10 mouse cellular contexts compared by ENCODE assay signal in genomic region chr7:46534767-46535428, GRCm38 (mm10).
DNase-seq lines count a peak whose midpoint lies in the region; ATAC-seq and TF ChIP-seq lines count a peak whose summit lies in the region.
"Had no signal": no experiment of that assay in that cellular context is flagged by ENCODE, and none has a peak within 500 bp of the region (broad histone marks: within the 10 kb centered on the region; RNA-seq: fewer than 3 reads in every experiment).

No protein-coding gene starts in this region.

- H3K9me3 ChIP-seq in forebrain, postnatal 0 days (ENCODE audit: low read length) = no peaks in the 10 kb centered on the region
- H3K9me3 ChIP-seq in midbrain, embryonic 11.5 days (ENCODE audit: control insufficient read depth, low read length) = no peaks in the 10 kb centered on the region
- no peaks in the 10 kb centered on the region for H3K9me3 ChIP-seq in neural tube, embryonic 15.5 days (replicated peaks)
- no peaks in the 10 kb centered on the region for H3K9me3 ChIP-seq in embryonic facial prominence, embryonic 10.5 days
- H3K9me3 ChIP-seq: G1E; limb, embryonic 13.5 days had no signal

- H3K9ac ChIP-seq in forebrain, postnatal 0 days = no peak overlapping the region
- H3K9ac ChIP-seq in midbrain, embryonic 11.5 days (ENCODE audit: low read length) = no peak overlapping the region
- no peak overlapping the region for H3K9ac ChIP-seq in neural tube, embryonic 15.5 days (replicated peaks)
- H3K9ac ChIP-seq: limb, embryonic 13.5 days; liver, postnatal 0 days had no signal

- no peak for DNase-seq in layer of hippocampus, adult 2 months (ENCODE audit: low spot score in 2 of 2)
- no peak for DNase-seq in layer of hippocampus, adult 8-10 months (ENCODE audit: low spot score in 2 of 2)
- DNase-seq in forebrain, postnatal 0 days = no peak
- DNase-seq in midbrain, embryonic 11.5 days (ENCODE audit: low spot score, missing footprints) = peak; percentile 67
- no peak for DNase-seq in embryonic facial prominence, embryonic 10.5 days (ENCODE audit: low spot score)
- no peak for DNase-seq in right cerebral cortex, postnatal 4 days

- H3K4me2 ChIP-seq in forebrain, postnatal 0 days (ENCODE audit: low read depth) = no peak overlapping the region
- no peak overlapping the region for H3K4me2 ChIP-seq in midbrain, embryonic 11.5 days
- H3K4me2 ChIP-seq in neural tube, embryonic 15.5 days = peak overlapping the region; percentile 23; the same call in 1 of the 2 replicates

- TF ChIP-seq CTCF in layer of hippocampus, adult 2 months (conservative IDR thresholded peaks at IDR 0.05) = no peak
- TF ChIP-seq CTCF in forebrain, postnatal 0 days (IDR thresholded peaks at IDR 0.05; ENCODE audit: low read depth) = no peak

- H3K4me3 ChIP-seq in layer of hippocampus, adult 2 months = no peak overlapping the region; the same call in 1 of the 2 replicates
- H3K4me3 ChIP-seq in forebrain, postnatal 0 days (ENCODE audit: low read depth, low read length) = no peak overlapping the region
- H3K4me3 ChIP-seq in midbrain, embryonic 11.5 days (ENCODE audit: low read depth, low read length) = no peak overlapping the region
- H3K4me3 ChIP-seq in neural tube, embryonic 15.5 days (replicated peaks) = no peak overlapping the region
- no peak overlapping the region for H3K4me3 ChIP-seq in embryonic facial prominence, embryonic 10.5 days
- H3K4me3 ChIP-seq: limb, embryonic 13.5 days had no signal

- WGBS in forebrain, postnatal 0 days = 77% methylated on average over 11 of the region's 11 CpGs
- 85% methylated on average over 11 of the region's 11 CpGs for WGBS in midbrain, embryonic 11.5 days
- WGBS in neural tube, embryonic 15.5 days = 81% methylated on average over 11 of the region's 11 CpGs
- WGBS in embryonic facial prominence, embryonic 10.5 days = 85% methylated on average over 11 of the region's 11 CpGs

- no peaks in the 10 kb centered on the region for H3K36me3 ChIP-seq in forebrain, postnatal 0 days (ENCODE audit: insufficient read depth)
- H3K36me3 ChIP-seq in midbrain, embryonic 11.5 days (ENCODE audit: control insufficient read depth, insufficient read depth, low read length) = no peaks in the 10 kb centered on the region
- no peaks in the 10 kb centered on the region for H3K36me3 ChIP-seq in neural tube, embryonic 15.5 days
- no peaks in the 10 kb centered on the region for H3K36me3 ChIP-seq in embryonic facial prominence, embryonic 10.5 days (replicated peaks)
- H3K36me3 ChIP-seq: limb, embryonic 13.5 days had no signal

- peak overlapping the region; percentile 52 for H3K27ac ChIP-seq in layer of hippocampus, adult 2 months
- peak overlapping the region; percentile 36; the same call in 1 of the 2 replicates for H3K27ac ChIP-seq in forebrain, postnatal 0 days (ENCODE audit: low read depth, low read length)
- no peak overlapping the region for H3K27ac ChIP-seq in midbrain, embryonic 11.5 days (ENCODE audit: low read depth, low read length)
- H3K27ac ChIP-seq in neural tube, embryonic 15.5 days (replicated peaks) = peak overlapping the region; percentile 54
- H3K27ac ChIP-seq in embryonic facial prominence, embryonic 10.5 days (replicated peaks) = no peak overlapping the region
- H3K27ac ChIP-seq: limb, embryonic 13.5 days had no signal

- H3K4me1 ChIP-seq in forebrain, postnatal 0 days (ENCODE audit: insufficient read depth) = 0 out of 2 replicates have a peak, but pooled peaks cover 7% of the 10 kb centered on the region
- H3K4me1 ChIP-seq in midbrain, embryonic 11.5 days (ENCODE audit: control insufficient read depth, insufficient read depth, low read length) = peaks cover 4% of the 10 kb centered on the region
- peaks cover 32% of the 10 kb centered on the region for H3K4me1 ChIP-seq in neural tube, embryonic 15.5 days
- peaks cover 18% of the 10 kb centered on the region for H3K4me1 ChIP-seq in embryonic facial prominence, embryonic 10.5 days

- H3K27me3 ChIP-seq in forebrain, postnatal 0 days (ENCODE audit: insufficient read depth, low read length) = no peaks in the 10 kb centered on the region
- no peaks in the 10 kb centered on the region for H3K27me3 ChIP-seq in midbrain, embryonic 11.5 days (ENCODE audit: control insufficient read depth, insufficient read depth, low read length)
- no peaks in the 10 kb centered on the region for H3K27me3 ChIP-seq in neural tube, embryonic 15.5 days (replicated peaks)
- H3K27me3 ChIP-seq in embryonic facial prominence, embryonic 10.5 days (replicated peaks; ENCODE audit: low read depth, poor library complexity, severe bottlenecking) = no peaks in the 10 kb centered on the region
- H3K27me3 ChIP-seq: limb, embryonic 13.5 days had no signal

- ATAC-seq in forebrain, postnatal 0 days = peak; percentile 34
- 0 out of 2 replicates have a peak, but pooled peaks have one; percentile 14 for ATAC-seq in midbrain, embryonic 11.5 days (ENCODE audit: low FRiP score)
- ATAC-seq in neural tube, embryonic 15.5 days (ENCODE audit: low FRiP score) = 0 out of 2 replicates have a peak, but pooled peaks have one; percentile 42
- ATAC-seq: liver, postnatal 0 days had no signal

Comparison
In these comparisons a context has a peak if more than half of its experiments do, and no peak if none do; other contexts are left out.
1. H3K27ac ChIP-seq: peak in layer of hippocampus, adult 2 months (single experiment), forebrain, postnatal 0 days (single experiment) and neural tube, embryonic 15.5 days (single experiment); none in midbrain, embryonic 11.5 days (single experiment) and embryonic facial prominence, embryonic 10.5 days (single experiment).
2. Peak in every context shown above with its lines, with median percentiles within 50 percentile points of each other: ATAC-seq.